Mouse (Mus musculus) stomach, embryonic 15.5 days (tissue): Measurements from ENCODE around the gene Trp53inp2. TPM values are rescaled to one million over a fixed set of nuclear protein-coding genes. Genes with fewer than 3 reads are reported as not detected.
A peak's percentile ranks its signal among the peaks of the same experiment; 100 is the strongest.

Experiments
- ATAC-seq: fragments of 200-750 bp; cut with Nextera tagmentation; 2 replicates; pipeline ENCODE4 v1.8.0; 2017; ENCODE audit warnings: low read depth, moderate number of reproducible peaks, moderate TSS enrichment; ENCODE audit not compliant: insufficient read depth, low FRiP score
- H3K27ac ChIP-seq: fragments of 300-500 bp; sonication (generic); 2 replicates; pipeline ENCODE4 v1.5.1; 2015; ENCODE audit warnings: mild to moderate bottlenecking, inconsistent platforms
- H3K27me3 ChIP-seq: fragments of 300-500 bp; sonication (generic); replicated peaks from 2 replicates; pipeline ENCODE4 v1.6.1; 2015; ENCODE audit warnings: inconsistent platforms
- H3K36me3 ChIP-seq: fragments of 300-500 bp; sonication (generic); 2 replicates; pipeline ENCODE4 v1.6.1; 2015; ENCODE audit warnings: inconsistent platforms
- H3K4me1 ChIP-seq: fragments of 300-500 bp; sonication (generic); 2 replicates; pipeline ENCODE4 v1.6.1; 2015; ENCODE audit warnings: inconsistent platforms
- H3K4me2 ChIP-seq: fragments of 300-500 bp; sonication (generic); 2 replicates; pipeline ENCODE4 v1.6.1; 2015; ENCODE audit warnings: mild to moderate bottlenecking, inconsistent platforms
- H3K4me3 ChIP-seq: fragments of 300-500 bp; sonication (generic); replicated peaks from 2 replicates; pipeline ENCODE4 v1.5.1; 2015; ENCODE audit warnings: inconsistent platforms
- H3K9ac ChIP-seq: fragments of 300-500 bp; sonication (generic); 2 replicates; pipeline ENCODE4 v1.6.1; 2015; ENCODE audit warnings: inconsistent platforms
- H3K9me3 ChIP-seq: fragments of 300-500 bp; sonication (generic); 2 replicates; pipeline ENCODE4 v1.6.1; 2016; ENCODE audit warnings: inconsistent platforms
- WGBS: fragments of 180-500 bp; shearing (Covaris S2); methylation state at CpG from one replicate; pipeline ENCODE4 v1.1.7; 2015; 5-methylcytosine and 5-hydroxymethylcytosine counted together
- polyA plus RNA-seq: library from polyadenylated mRNA; unstranded; fragments of >200 nt; fragmentation: Nextera tagmentation; extraction: Ambion mirVana; gene quantifications from 2 replicates; pipeline ENCODE4 v1.2.1, GENCODE M21; 2015

The Trp53inp2 gene
- polyA plus RNA-seq, 1 experiment from 2014 or later, result 19.9 TPM

DNA sequence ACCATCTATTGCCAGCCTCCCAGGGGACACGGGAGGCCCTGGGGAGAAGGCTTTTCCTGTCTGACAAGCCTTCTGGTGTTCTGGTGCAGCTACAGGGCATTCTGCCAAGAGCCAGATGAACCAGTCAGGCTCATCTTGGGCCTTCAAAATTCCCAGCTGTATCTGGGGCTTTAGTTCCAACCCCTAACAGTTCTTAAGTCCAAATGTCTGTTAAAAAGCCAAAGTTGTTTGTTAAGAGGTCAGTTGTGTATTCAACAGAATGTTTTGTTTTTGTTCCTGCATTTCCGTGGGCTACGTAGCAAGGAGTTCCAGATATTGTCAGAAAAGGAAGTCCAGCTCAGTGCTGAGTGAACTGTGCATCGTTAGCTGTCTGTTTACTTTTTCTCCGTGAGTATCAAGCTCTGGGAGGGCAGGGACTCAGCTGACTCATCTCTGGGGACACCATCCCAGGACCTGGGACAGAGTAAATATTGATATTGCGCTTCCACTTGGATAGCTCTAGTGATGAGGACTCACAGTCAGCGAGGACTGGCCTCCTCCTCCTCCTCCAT is 11.5 kb upstream of the Trp53inp2 start:
- H3K4me3 ChIP-seq, result no peak overlapping the region
- peak; percentile 84 for ATAC-seq
- H3K9me3 ChIP-seq, result no peaks in the 10 kb centered on the region
- no peaks in the 10 kb centered on the region for H3K4me1 ChIP-seq
- H3K36me3 ChIP-seq, result no peaks in the 10 kb centered on the region
- H3K4me2 ChIP-seq, result no peak overlapping the region
- H3K9ac ChIP-seq, result no peak overlapping the region
- H3K27ac ChIP-seq, result peak overlapping the region; percentile 41
- WGBS, result 18% methylated on average over 7 of the region's 7 CpGs
- H3K27me3 ChIP-seq, result no peaks in the 10 kb centered on the region

DNA sequence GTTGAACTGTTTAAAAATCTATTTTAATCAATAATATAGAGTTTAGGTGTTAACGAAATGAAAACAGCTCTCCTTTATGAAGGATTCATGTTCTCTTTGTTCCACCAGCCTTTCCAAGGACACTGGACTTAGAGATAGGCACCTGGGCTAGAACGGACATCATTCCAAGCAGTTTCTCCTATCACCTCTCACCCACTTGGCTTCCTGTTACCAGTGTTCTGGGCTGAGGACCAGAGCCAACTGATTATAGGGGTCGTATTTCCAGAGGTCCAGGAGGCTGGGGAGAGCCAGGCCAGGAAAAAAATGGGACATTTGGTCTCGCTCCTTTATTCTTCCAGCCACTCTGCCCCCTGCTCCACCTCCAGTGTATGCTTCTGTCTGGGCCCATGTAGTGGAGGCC is 8.4 kb upstream of the Trp53inp2 start:
- ATAC-seq, result no peak
- no peaks in the 10 kb centered on the region for H3K27me3 ChIP-seq
- 62% methylated on average over 4 of the region's 4 CpGs for WGBS
- H3K9me3 ChIP-seq, result no peaks in the 10 kb centered on the region
- no peak overlapping the region for H3K4me2 ChIP-seq
- H3K36me3 ChIP-seq, result no peaks in the 10 kb centered on the region
- no peak overlapping the region for H3K9ac ChIP-seq
- H3K4me3 ChIP-seq, result no peak overlapping the region
- H3K4me1 ChIP-seq, result no peaks in the 10 kb centered on the region
- H3K27ac ChIP-seq, result no peak overlapping the region

DNA sequence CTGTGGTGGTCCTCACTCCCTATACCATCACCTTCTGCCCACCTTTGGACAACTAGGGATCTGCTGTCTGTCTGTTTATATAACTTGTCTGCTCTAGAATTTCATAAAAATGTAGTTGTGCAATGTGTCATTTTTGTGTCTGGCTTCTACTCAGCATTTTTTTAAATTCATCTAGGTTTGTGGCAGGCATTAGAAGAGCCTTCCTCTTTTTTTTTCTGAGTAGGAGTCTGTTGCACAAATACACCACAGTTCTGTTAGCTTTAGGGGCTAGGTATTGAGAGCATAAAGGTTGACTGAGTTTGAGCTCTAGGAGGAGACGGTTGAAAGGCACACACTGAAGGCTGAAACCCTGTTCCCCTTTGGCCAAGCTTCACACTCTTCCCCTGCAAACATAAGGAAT is 7.6 kb upstream of the Trp53inp2 start:
- Histone ChIP-seq H3K36me3 (no peaks in the 10 kb centered on the region), H3K4me1 (no peaks in the 10 kb centered on the region), H3K9ac (no peak overlapping the region), H3K27me3 (no peaks in the 10 kb centered on the region), H3K9me3 (no peaks in the 10 kb centered on the region), H3K4me2 (no peak overlapping the region), H3K27ac (no peak overlapping the region), H3K4me3 (no peak overlapping the region)
- WGBS, result 54% methylated on average over 1 of the region's 1 CpGs
- ATAC-seq, result no peak

DNA sequence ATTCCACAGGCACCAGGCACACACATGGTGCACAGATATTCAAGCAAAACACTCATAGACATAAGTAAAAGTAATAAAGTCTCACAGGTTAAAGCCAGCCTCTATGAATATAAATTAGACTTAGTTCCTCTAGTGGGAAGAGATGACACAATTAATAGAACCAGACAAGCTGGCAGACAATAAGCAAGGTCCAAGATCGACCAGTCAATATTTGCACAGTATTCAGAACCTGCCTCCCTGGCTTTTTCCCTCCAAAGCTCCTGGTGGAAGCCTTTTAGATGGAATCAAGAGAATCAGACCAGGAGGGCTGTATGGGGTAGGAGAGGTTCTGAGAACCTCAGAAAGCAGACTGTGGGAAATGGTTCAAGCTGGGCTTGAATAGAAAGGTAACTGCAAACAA is 7.0 kb upstream of the Trp53inp2 start:
- no peak overlapping the region for H3K4me3 ChIP-seq
- no peaks in the 10 kb centered on the region for H3K9me3 ChIP-seq
- H3K27ac ChIP-seq, result no peak overlapping the region
- no peaks in the 10 kb centered on the region for H3K27me3 ChIP-seq
- no peak overlapping the region for H3K9ac ChIP-seq
- no peak overlapping the region for H3K4me2 ChIP-seq
- no peak for ATAC-seq
- H3K36me3 ChIP-seq, result no peaks in the 10 kb centered on the region
- 69% methylated on average over 1 of the region's 1 CpGs for WGBS
- no peaks in the 10 kb centered on the region for H3K4me1 ChIP-seq

DNA sequence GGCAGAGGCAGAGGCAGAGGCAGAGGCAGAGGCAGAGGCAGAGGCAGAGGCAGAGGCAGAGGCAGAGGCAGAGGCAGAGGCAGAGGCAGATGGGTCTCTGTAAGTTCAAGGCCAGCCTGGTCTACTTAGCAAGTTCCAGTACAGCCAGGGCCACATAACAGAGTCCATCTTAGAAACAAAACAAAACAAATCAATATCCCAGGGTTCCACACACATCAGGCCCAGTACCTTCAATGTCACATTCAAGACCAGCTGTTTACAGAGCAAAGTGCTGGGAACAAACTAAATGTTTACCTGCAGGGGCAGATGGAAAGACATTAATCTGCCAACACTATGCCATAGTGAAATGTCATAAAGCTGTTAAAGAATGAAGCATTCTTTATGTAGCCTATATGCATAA is 6.3 kb upstream of the Trp53inp2 start:
- Histone ChIP-seq H3K4me2 (no peak overlapping the region), H3K4me3 (no peak overlapping the region), H3K9me3 (no peaks in the 10 kb centered on the region), H3K9ac (no peak overlapping the region), H3K27me3 (no peaks in the 10 kb centered on the region), H3K27ac (no peak overlapping the region), H3K36me3 (no peaks in the 10 kb centered on the region), H3K4me1 (no peaks in the 10 kb centered on the region)
- ATAC-seq, result no peak

DNA sequence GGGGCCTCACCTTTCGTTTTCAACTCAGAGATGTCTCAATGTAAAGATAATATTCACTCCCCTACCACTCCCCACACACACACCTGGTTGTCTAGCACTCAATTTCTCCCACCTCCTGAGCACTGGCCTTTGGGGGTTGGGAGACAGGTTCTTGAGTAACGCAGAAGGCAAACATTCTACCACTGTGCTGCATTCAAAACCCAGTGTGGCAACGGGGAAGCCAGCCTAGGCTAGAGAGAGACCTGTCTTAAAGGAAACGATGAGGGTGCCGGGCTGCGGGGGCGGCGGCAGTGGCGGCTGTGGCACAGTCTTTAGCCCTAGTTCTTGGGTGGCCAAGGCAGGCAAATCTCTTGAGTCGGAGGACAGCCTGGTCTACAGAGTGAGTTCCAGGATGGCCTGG is 4.7 kb upstream of the Trp53inp2 start:
- WGBS, result 79% methylated on average over 10 of the region's 10 CpGs
- Histone ChIP-seq H3K4me2 (no peak overlapping the region), H3K4me3 (no peak overlapping the region), H3K9ac (no peak overlapping the region), H3K36me3 (no peaks in the 10 kb centered on the region), H3K27me3 (no peaks in the 10 kb centered on the region), H3K27ac (no peak overlapping the region), H3K4me1 (0 out of 2 replicates have a peak, but pooled peaks cover 4% of the 10 kb centered on the region), H3K9me3 (no peaks in the 10 kb centered on the region)
- ATAC-seq, result no peak

DNA sequence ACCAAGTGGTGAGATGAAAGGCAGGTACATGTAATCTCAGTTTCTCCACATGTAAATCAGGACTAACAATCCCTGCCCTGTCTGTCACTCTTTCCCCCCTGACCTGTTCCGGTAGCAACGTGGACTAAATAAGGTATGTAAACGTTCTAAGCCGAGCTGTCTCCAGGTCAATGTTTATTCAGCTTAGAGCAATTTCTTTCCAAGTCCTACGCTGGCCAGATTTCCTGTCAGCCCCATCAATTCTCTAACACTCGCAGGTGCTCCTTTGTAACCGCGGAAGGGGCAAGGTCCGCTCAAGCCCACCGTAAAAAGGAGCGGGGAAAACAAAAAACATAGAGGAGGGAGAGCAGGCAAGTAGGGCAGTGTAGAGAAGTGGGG is 190 bp downstream of the Trp53inp2 start:
- H3K27me3 ChIP-seq, result no peaks in the 10 kb centered on the region
- peaks cover 11% of the 10 kb centered on the region; the same call in 1 of the 2 replicates for H3K4me1 ChIP-seq
- H3K36me3 ChIP-seq, result no peaks in the 10 kb centered on the region
- H3K4me3 ChIP-seq, result peak overlapping the region; percentile 96
- H3K4me2 ChIP-seq, result peak overlapping the region; percentile 86
- no peaks in the 10 kb centered on the region for H3K9me3 ChIP-seq
- H3K9ac ChIP-seq, result peak overlapping the region; percentile 77
- WGBS, result 1% methylated on average over 11 of the region's 11 CpGs
- peak overlapping the region; percentile 98 for H3K27ac ChIP-seq
- no peak for ATAC-seq

DNA sequence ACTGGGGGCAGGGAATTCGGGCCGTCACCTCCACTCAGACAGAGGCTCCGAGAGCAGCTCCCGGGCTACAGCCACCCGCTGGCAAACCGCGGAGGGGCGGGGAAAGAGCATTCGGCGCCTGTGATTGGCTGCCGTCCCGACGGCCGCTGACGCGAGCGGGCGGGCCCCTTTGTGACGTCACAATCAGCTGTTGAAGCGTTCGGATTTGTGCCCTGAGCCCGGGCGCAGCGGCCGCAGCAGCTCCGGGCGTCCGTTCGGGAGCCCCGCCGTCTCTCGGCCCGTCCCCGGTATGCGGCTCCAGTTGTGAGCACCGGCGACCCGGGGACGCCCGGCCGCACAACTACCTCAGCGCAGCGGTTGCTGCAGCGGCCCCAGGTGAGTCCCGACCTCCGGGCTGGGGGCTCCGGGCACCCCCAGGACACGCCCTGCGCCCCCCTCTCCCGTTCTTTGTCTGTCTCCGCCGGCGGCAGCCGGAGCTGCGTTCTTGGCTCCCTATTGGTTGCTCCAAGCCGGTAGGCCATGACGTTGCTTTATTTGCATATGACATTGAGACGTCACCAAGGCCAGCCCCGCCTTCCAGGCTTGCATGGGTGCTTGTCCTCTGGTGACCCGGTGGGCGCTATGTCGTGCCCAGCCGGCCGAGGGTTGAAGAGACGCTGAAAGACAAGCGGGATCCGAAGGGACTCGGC is 928 bp downstream of the Trp53inp2 start:
- under 1% methylated on average over 68 of the region's 68 CpGs for WGBS
- Histone ChIP-seq H3K36me3 (no peaks in the 10 kb centered on the region), H3K27ac (peak overlapping the region; percentile 98), H3K9me3 (no peaks in the 10 kb centered on the region), H3K27me3 (no peaks in the 10 kb centered on the region), H3K4me2 (peak overlapping the region; percentile 86), H3K4me3 (peak overlapping the region; percentile 96), H3K4me1 (peaks cover 16% of the 10 kb centered on the region), H3K9ac (peak overlapping the region; percentile 77)
- peak; percentile 88 for ATAC-seq

DNA sequence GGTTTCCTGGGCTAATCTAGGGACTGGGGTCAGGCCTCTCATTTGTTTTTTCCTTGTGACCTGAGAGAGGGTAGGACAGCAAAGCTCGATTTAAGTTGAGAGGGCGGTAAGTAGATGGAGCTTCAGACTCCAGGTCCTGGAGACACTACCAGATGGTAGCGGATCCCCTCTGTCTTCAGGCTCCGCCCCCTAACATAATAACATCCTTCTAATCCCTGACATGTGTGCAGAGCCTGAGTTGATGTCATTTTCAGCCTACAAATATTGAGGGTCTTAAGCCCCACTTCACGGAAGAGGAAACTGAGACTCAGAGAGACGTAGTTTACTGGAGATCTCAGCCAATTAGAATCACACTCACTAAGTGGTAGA is 1.5 kb downstream of the Trp53inp2 start:
- Histone ChIP-seq H3K4me2 (peak overlapping the region; percentile 86), H3K27ac (peak overlapping the region; percentile 98), H3K9me3 (no peaks in the 10 kb centered on the region), H3K4me1 (peaks cover 16% of the 10 kb centered on the region), H3K4me3 (peak overlapping the region; percentile 96), H3K27me3 (no peaks in the 10 kb centered on the region), H3K36me3 (no peaks in the 10 kb centered on the region), H3K9ac (peak overlapping the region; percentile 77; the same call in 1 of the 2 replicates)
- 0 out of 2 replicates have a peak, but pooled peaks have one; percentile 12 for ATAC-seq
- whole genome bisulfite sequencing, result 22% methylated on average over 6 of the region's 6 CpGs

DNA sequence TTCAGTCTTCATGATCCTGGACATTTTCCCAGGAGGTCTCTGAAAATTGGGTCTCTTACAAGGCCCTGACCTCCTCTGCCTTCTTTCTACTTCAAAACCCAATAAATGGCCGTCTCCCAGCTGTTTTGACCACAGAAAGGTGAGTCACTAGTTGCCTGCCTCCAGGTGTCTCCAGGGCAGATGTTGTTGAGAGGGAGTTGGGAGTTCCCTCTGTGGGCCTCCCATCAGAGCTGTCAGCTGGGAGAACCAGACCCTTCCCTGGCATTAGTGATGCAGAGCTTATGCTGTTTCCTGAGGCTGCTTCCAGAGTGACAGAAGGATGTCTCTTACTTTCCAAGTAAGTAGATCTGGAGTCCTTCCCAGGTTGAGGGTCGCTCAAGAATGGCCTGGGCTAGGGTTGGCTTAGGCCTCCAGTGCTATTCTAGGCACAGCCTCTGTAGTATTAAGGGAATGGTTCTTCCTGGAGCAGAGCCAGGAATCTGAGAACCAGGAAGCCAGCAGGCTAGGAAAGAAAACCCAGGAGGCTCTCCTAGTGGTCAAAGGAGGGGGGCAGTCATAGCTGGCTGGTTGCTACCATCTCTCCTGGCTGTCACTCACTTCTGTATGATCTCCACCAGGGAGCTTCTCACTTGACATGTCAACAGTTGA is 2.1 kb downstream of the Trp53inp2 start:
- 71% methylated on average over 2 of the region's 2 CpGs for WGBS
- H3K27me3 ChIP-seq, result no peaks in the 10 kb centered on the region
- no peaks in the 10 kb centered on the region for H3K36me3 ChIP-seq
- H3K9me3 ChIP-seq, result no peaks in the 10 kb centered on the region
- peak overlapping the region; percentile 86; the same call in 1 of the 2 replicates for H3K4me2 ChIP-seq
- ATAC-seq, result no peak
- peaks cover 16% of the 10 kb centered on the region for H3K4me1 ChIP-seq
- H3K27ac ChIP-seq, result no peak overlapping the region
- H3K9ac ChIP-seq, result no peak overlapping the region
- H3K4me3 ChIP-seq, result no peak overlapping the region

DNA sequence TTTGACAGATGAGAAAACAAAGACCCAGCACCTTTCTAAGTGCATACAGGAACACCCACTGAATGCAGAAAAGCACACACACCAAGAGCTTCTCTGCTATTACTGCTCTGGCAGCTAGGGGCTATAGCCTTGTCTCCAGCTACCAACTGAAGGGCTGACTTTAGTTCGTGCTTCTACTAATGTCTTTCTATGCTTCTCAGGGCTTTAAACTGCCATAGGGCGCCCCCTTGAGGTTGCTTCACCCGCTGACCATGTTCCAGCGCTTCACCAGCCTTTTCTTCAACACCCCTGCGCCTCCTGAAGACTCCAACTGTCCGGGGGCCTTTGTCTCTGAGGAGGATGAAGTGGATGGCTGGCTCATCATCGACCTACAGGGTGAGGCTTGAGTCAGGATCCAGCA is 4.2 kb downstream of the Trp53inp2 start:
- 31% methylated on average over 7 of the region's 7 CpGs for WGBS
- Histone ChIP-seq H3K4me3 (no peak overlapping the region), H3K4me1 (peaks cover 16% of the 10 kb centered on the region), H3K9me3 (no peaks in the 10 kb centered on the region), H3K27ac (no peak overlapping the region), H3K36me3 (peaks cover 8% of the 10 kb centered on the region), H3K4me2 (no peak overlapping the region), H3K27me3 (no peaks in the 10 kb centered on the region), H3K9ac (no peak overlapping the region)
- no peak for ATAC-seq

DNA sequence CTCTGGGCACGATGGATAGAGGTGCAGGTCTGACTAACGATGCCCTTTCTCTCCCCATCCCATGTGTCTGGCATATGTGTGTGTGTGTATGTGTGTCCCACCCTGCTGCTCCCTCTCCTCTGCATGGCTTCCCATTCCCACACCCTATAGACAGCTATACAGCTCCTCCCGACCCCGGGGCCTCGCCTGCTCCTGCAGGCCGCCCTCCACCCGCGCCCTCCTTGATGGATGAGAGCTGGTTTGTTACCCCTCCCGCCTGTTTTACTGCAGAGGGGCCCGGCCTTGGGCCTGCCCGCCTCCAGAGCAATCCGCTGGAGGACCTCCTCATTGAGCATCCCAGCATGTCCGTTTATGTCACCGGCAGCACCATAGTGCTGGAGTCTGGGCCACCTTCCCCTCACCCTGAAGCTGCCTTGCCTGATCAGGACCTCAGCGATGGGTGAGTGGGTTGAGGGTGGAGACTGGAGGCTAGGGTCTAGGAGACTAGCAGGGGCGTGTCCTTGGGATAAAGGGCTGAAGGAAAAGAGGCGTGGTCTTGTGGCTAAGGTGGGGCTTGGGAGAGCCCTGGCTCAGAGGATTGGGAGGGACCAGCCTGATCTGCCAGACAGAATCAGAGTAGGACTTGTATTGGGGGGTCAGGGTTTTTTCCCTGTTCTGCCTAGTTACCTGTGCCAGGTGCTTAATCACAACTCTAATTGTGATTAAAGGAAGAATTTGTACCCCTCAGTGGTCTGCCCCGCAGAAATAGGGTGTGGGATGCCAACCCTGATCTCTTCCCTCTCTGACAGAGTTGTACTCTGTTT is 5.1 kb downstream of the Trp53inp2 start:
- Histone ChIP-seq H3K36me3 (peaks cover 11% of the 10 kb centered on the region), H3K4me2 (no peak overlapping the region), H3K9me3 (no peaks in the 10 kb centered on the region), H3K27ac (no peak overlapping the region), H3K27me3 (no peaks in the 10 kb centered on the region), H3K9ac (no peak overlapping the region), H3K4me1 (peaks cover 12% of the 10 kb centered on the region), H3K4me3 (no peak overlapping the region)
- WGBS, result 58% methylated on average over 18 of the region's 18 CpGs
- no peak for ATAC-seq
